Mouse (Mus musculus) heart, postnatal 0 days (tissue): ENCODE data around the gene Sbk1. TPM values are rescaled to one million over a fixed set of nuclear protein-coding genes. Genes with fewer than 3 reads are reported as not detected.

Source experiments
- ATAC-seq: fragments of 200-750 bp; cut with Nextera tagmentation; 2 replicates; pipeline ENCODE4 v1.8.0; 2017; ENCODE audit warnings: low read depth, moderate number of reproducible peaks, moderate library complexity; ENCODE audit not compliant: insufficient read depth
- DNase-seq: peaks from one replicate; pipeline ENCODE4 v3.0.0-alpha.2; 2016; ENCODE audit warnings: low spot score
- H3K27ac ChIP-seq: fragments of 300-500 bp; sonication (generic); 2 replicates; pipeline ENCODE4 v1.5.1; 2014; ENCODE audit warnings: low read depth, mild to moderate bottlenecking
- H3K27me3 ChIP-seq: fragments of 300-500 bp; sonication (generic); 2 replicates; pipeline ENCODE4 v1.6.1; 2014; ENCODE audit warnings: low read length, mixed read lengths; ENCODE audit not compliant: control insufficient read depth, insufficient read depth
- H3K36me3 ChIP-seq: fragments of 300-500 bp; sonication (generic); replicated peaks from 2 replicates; pipeline ENCODE4 v1.6.1; 2014; ENCODE audit warnings: low read length, mixed read lengths; ENCODE audit not compliant: control insufficient read depth, insufficient read depth
- H3K4me1 ChIP-seq: fragments of 300-500 bp; sonication (generic); 2 replicates; pipeline ENCODE4 v1.6.1; 2014; ENCODE audit warnings: antibody characterized with exemption; ENCODE audit not compliant: control insufficient read depth, insufficient read depth
- H3K4me2 ChIP-seq: fragments of 300-500 bp; sonication (generic); 2 replicates; pipeline ENCODE4 v1.6.1; 2014; ENCODE audit warnings: low read depth, mild to moderate bottlenecking, low read length, moderate library complexity
- H3K4me3 ChIP-seq: fragments of 300-500 bp; sonication (generic); 2 replicates; pipeline ENCODE4 v1.5.1; 2014; ENCODE audit warnings: low read depth, low read length
- H3K9ac ChIP-seq: fragments of 300-500 bp; sonication (generic); replicated peaks from 2 replicates; pipeline ENCODE4 v1.6.1; 2014; ENCODE audit warnings: low read depth, low read length, mixed read lengths
- H3K9me3 ChIP-seq: fragments of 300-500 bp; sonication (generic); replicated peaks from 2 replicates; pipeline ENCODE4 v1.6.1; 2016; ENCODE audit warnings: low read length; ENCODE audit not compliant: control insufficient read depth
- CTCF ChIP-seq: IDR thresholded peaks from 2 replicates; pipeline ENCODE4 v1.5.1; 2016; ENCODE audit warnings: antibody characterized with exemption, control low read depth, low read depth
- EP300 ChIP-seq: IDR thresholded peaks from 2 replicates; pipeline ENCODE4 v1.6.1; 2016; ENCODE audit warnings: antibody characterized with exemption, low read depth
- WGBS: fragments of 180-500 bp; shearing (Covaris S2); extraction: QIAGEN DNeasy Blood & Tissue Kit; methylation state at CpG from one replicate; pipeline ENCODE4 v1.1.7; 2014; 5-methylcytosine and 5-hydroxymethylcytosine counted together
- polyA plus RNA-seq: library from polyadenylated mRNA; unstranded; fragments of >200 nt; fragmentation: Nextera tagmentation; extraction: Ambion mirVana; gene quantifications from 2 replicates; pipeline ENCODE4 v1.2.1, GENCODE M21; 2015
- total RNA-seq: library from RNA; depleted of rRNA; stranded (reverse); fragments of >200 nt; gene quantifications from 2 replicates; pipeline ENCODE4 v1.2.3, GENCODE M21; 2014; ENCODE audit warnings: low replicate concordance

Sbk1 gene
- total and polyA plus RNA-seq, 2 experiments from 2014 or later = 17.4 to 42.0 TPM

- no peak overlapping the region for H3K4me2 ChIP-seq
- WGBS = 91% methylated on average over 3 of the region's 3 CpGs
- ATAC-seq (no peak), DNase-seq (no peak)
- no peaks in the 10 kb centered on the region for H3K27me3 ChIP-seq
- H3K27ac ChIP-seq = no peak overlapping the region
- H3K9ac ChIP-seq = no peak overlapping the region
- peaks cover 8% of the 10 kb centered on the region; the same call in 1 of the 2 replicates for H3K4me1 ChIP-seq
- no peaks in the 10 kb centered on the region for H3K36me3 ChIP-seq
- no peak overlapping the region for H3K4me3 ChIP-seq
- H3K9me3 ChIP-seq = no peaks in the 10 kb centered on the region
- TF ChIP-seq EP300 = no peak
- TF ChIP-seq CTCF = no peak
Measured at GRCm38 (mm10) chr7:126234611-126235010, 37.8 kb upstream of the Sbk1 start.

- Histone ChIP-seq H3K9me3 (no peaks in the 10 kb centered on the region), H3K4me1 (peaks cover 8% of the 10 kb centered on the region; the same call in 1 of the 2 replicates), H3K4me2 (no peak overlapping the region), H3K27me3 (no peaks in the 10 kb centered on the region), H3K9ac (no peak overlapping the region), H3K36me3 (no peaks in the 10 kb centered on the region), H3K4me3 (no peak overlapping the region), H3K27ac (no peak overlapping the region)
- ATAC-seq (no peak), DNase-seq (no peak)
- WGBS = 28% methylated on average over 11 of the region's 11 CpGs
- TF ChIP-seq CTCF (no peak), EP300 (no peak)
Measured at GRCm38 (mm10) chr7:126236083-126236793, 36.2 kb upstream of the Sbk1 start.

DNA sequence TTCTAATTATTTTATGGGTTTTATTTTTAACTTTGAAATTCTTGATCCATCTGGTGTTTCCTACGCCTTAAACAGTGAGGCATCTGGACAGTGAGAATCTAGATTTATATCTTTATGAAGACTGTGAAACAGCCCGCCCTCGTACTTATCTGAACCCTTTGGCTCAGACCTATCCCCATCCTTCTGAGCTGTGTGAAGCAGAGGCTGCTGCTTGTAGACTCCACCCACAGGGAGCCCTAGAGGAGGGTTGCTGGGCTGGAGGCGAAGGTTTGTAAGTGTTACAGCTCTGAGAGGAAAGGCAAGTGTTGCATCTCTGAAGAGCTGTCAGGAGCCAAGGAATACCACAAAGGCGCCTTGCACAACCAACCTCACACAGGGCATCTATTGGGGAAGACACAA is 35.6 kb upstream of the Sbk1 start:
- Histone ChIP-seq H3K27ac (no peak overlapping the region), H3K27me3 (no peaks in the 10 kb centered on the region), H3K9me3 (no peaks in the 10 kb centered on the region), H3K4me2 (no peak overlapping the region), H3K36me3 (no peaks in the 10 kb centered on the region), H3K4me1 (peaks cover 8% of the 10 kb centered on the region; the same call in 1 of the 2 replicates), H3K9ac (no peak overlapping the region), H3K4me3 (no peak overlapping the region)
- DNase-seq (no peak), ATAC-seq (no peak)
- 57% methylated on average over 5 of the region's 5 CpGs for WGBS
- TF ChIP-seq CTCF (no peak; the same call in 1 of the 2 replicates), EP300 (no peak)

DNA sequence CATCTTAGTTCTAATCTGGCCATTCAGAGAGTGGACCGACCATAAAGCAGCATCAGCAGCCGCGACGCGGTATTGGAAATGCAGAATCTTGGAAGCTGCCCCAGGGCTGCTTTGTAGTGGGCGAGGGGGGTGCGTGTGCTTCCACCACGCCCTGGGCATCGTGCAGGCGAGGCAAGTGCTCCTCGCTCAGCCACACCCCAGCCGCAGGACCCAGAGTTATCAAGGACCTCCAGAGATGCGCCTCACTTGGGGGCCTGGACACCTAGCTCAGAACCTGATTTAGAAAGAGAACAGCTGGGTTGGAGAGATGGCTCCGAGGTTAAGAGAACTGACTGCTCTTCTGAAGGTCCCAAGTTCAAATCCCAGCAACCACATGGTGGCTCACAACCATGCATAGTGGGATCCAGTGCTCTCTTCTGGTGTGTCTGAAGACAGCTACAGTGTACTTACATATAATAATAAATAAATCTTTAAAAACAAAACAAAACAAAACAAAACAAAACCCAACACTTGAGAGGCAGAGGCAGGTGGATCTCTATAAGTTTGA is 31.5 kb upstream of the Sbk1 start:
- 76% methylated on average over 14 of the region's 14 CpGs for WGBS
- ATAC-seq (no peak), DNase-seq (no peak)
- H3K4me1 ChIP-seq = peaks cover 8% of the 10 kb centered on the region; the same call in 1 of the 2 replicates
- H3K4me3 ChIP-seq = no peak overlapping the region
- H3K27me3 ChIP-seq = no peaks in the 10 kb centered on the region
- H3K9ac ChIP-seq = no peak overlapping the region
- no peak overlapping the region for H3K27ac ChIP-seq
- H3K9me3 ChIP-seq = no peaks in the 10 kb centered on the region
- no peaks in the 10 kb centered on the region for H3K36me3 ChIP-seq
- TF ChIP-seq CTCF (no peak), EP300 (no peak)
- no peak overlapping the region for H3K4me2 ChIP-seq

DNA sequence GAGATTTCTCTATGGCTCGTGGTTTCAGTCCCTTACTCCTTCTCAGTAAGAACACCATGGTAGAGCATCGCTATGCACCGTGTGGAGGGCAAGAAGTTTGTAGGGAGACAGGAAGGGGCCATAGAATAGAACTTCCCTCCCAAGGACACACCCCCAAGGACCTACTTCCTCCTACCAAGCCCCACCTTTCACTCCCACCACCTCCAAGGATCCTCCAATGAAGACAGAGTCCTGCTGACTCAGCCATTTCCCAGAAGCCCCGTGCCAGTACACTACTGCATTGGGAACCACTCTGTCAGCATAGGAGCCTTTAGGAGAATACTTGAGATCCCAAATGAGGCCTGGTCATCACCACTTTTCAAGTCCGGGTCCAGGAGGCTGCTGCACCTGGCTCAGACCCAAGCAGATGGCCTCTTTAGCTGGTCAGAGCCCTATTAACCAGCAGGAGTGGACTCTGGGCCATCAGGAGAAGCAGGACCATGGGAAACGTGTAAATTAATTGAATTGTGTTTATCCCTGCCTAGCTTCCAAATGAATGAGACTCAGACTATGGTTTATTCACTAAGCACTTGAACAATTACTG is 28.2 kb upstream of the Sbk1 start:
- no peak overlapping the region for H3K4me2 ChIP-seq
- H3K27me3 ChIP-seq = no peaks in the 10 kb centered on the region
- H3K27ac ChIP-seq = no peak overlapping the region
- H3K4me1 ChIP-seq = no peaks in the 10 kb centered on the region
- H3K9me3 ChIP-seq = no peaks in the 10 kb centered on the region
- no peak for DNase-seq
- no peaks in the 10 kb centered on the region for H3K36me3 ChIP-seq
- WGBS = 58% methylated on average over 6 of the region's 6 CpGs
- TF ChIP-seq EP300 = no peak
- TF ChIP-seq CTCF = no peak
- H3K9ac ChIP-seq = no peak overlapping the region
- no peak for ATAC-seq
- no peak overlapping the region for H3K4me3 ChIP-seq
